Mouse (Mus musculus): Measurements from ENCODE around the gene Tmod1. TPM values are rescaled to one million over a fixed set of nuclear protein-coding genes. Genes with fewer than 3 reads are reported as not detected.

Gene Tmod1
- polyA plus RNA-seq, 1 experiment from 2014 or later = 1.9 TPM

DNA sequence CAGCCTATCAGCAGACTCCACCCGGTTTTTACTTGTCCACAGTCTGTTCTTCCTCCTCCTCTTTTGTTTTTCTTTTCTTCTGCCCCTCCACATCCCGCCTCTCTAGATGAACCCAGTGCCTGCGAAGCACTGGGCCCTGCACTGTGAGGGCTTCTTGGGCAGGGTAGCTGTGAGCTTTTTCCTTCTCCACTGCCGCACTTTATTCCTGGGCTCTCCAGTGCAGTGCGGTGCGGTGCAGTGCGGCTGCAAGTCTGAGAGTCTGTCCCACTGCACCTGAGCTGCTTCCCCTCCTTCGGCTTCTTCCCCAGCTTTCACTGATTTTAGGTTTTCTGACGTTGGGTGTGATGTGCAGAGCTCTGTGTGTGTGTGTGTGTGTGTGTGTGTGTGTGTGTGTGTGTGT is 6.3 kb upstream of the Tmod1 start:
- 65% methylated on average over 9 of the region's 9 CpGs for WGBS
- Histone ChIP-seq H3K4me2 (no peak overlapping the region), H3K27ac (replicated peaks) (no peak overlapping the region), H3K9ac (no peak overlapping the region), H3K4me1 (replicated peaks) (no peaks in the 10 kb centered on the region; the same call in 1 of the 2 replicates), H3K36me3 (0 out of 2 replicates have a peak, but pooled peaks cover 2% of the 10 kb centered on the region), H3K9me3 (no peaks in the 10 kb centered on the region), H3K27me3 (peaks cover 13% of the 10 kb centered on the region), H3K4me3 (no peak overlapping the region)
- no peak for ATAC-seq (ENCODE audit: low FRiP score, low read depth)

DNA sequence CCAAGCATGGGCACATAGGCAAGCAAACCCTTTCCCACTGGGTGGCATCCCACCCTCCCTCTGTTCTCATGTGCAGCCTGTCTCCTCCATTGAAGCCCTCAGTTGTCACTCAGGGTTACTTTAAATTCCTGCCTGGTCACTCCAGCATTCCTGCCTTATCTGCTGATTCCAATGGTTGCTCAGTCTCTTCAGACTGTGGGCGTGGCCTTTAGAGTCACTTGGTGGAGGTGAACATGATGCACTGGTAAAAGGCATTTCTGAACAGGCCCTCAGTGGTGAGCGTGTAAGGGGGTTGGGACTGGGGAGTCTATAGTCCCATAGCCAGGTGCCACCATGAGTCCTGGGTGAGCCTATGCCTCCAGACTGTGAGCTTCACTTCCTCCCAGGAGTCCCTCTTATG is 5.5 kb upstream of the Tmod1 start:
- H3K4me2 ChIP-seq = no peak overlapping the region
- no peaks in the 10 kb centered on the region for H3K9me3 ChIP-seq
- peaks cover 2% of the 10 kb centered on the region; the same call in 1 of the 2 replicates for H3K4me1 ChIP-seq (replicated peaks)
- no peak overlapping the region for H3K27ac ChIP-seq (replicated peaks)
- ATAC-seq (ENCODE audit: low FRiP score, low read depth) = no peak
- no peak overlapping the region for H3K4me3 ChIP-seq
- H3K27me3 ChIP-seq = peaks cover 20% of the 10 kb centered on the region
- H3K9ac ChIP-seq = no peak overlapping the region
- 92% methylated on average over 2 of the region's 2 CpGs for WGBS
- 0 out of 2 replicates have a peak, but pooled peaks cover 2% of the 10 kb centered on the region for H3K36me3 ChIP-seq

DNA sequence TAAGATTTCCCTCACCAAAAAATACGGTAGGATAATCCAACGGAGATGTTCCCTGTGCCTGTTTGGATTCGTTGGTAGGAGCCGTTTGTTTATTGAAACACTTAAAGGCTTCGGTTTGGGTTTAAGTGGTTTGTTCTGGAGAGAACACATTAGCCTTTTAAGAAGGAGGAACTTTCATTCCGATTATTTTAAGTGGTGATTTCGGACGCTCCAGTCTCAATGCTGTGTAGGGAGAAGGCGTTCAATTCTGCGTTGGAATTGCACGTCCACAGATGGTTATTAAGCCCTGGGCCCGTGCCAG is 194 bp upstream of the Tmod1 start:
- Histone ChIP-seq H3K9ac (peak overlapping the region; percentile 46), H3K4me3 (peak overlapping the region; percentile 48)
- 12% methylated on average over 12 of the region's 12 CpGs for WGBS

DNA sequence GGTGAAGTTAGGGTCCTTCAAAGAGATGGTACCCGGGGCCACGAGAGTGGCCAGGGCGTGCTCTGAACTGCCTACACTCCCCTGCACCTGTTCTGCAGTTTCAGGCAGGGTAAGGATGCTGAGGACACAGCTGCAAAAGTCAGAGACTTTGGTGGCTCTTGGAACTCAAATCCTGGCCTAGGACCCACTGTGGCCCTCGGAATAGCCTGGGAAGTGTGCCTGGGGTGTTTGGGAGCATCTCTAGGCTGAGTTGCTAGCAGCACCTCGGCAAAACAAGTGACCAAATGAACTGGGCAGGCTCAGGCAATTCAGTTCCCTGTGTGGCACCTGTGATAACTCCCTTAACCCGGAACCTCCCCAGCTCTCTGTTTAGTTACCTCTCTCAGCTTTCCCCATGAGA is 1.2 kb downstream of the Tmod1 start:
- no peak overlapping the region for H3K27ac ChIP-seq (replicated peaks)
- peaks cover 50% of the 10 kb centered on the region for H3K27me3 ChIP-seq
- H3K36me3 ChIP-seq = no peaks in the 10 kb centered on the region
- ATAC-seq (ENCODE audit: low FRiP score, low read depth) = no peak
- H3K4me3 ChIP-seq = peak overlapping the region; percentile 48; the same call in 1 of the 2 replicates
- H3K9ac ChIP-seq = no peak overlapping the region
- H3K4me1 ChIP-seq (replicated peaks) = peaks cover 21% of the 10 kb centered on the region
- peak overlapping the region; percentile 93 for H3K4me2 ChIP-seq
- no peaks in the 10 kb centered on the region for H3K9me3 ChIP-seq
- WGBS = 29% methylated on average over 6 of the region's 6 CpGs

More for the DNA sequence above, 194 bp upstream of the Tmod1 start:
- ATAC-seq (ENCODE audit: low FRiP score, low read depth) = no peak
- H3K36me3 ChIP-seq = 0 out of 2 replicates have a peak, but pooled peaks cover 2% of the 10 kb centered on the region
- peaks cover 21% of the 10 kb centered on the region for H3K4me1 ChIP-seq (replicated peaks)
- H3K27me3 ChIP-seq = peaks cover 50% of the 10 kb centered on the region
- no peaks in the 10 kb centered on the region for H3K9me3 ChIP-seq
- peak overlapping the region; percentile 93 for H3K4me2 ChIP-seq
- no peak overlapping the region for H3K27ac ChIP-seq (replicated peaks)

DNA sequence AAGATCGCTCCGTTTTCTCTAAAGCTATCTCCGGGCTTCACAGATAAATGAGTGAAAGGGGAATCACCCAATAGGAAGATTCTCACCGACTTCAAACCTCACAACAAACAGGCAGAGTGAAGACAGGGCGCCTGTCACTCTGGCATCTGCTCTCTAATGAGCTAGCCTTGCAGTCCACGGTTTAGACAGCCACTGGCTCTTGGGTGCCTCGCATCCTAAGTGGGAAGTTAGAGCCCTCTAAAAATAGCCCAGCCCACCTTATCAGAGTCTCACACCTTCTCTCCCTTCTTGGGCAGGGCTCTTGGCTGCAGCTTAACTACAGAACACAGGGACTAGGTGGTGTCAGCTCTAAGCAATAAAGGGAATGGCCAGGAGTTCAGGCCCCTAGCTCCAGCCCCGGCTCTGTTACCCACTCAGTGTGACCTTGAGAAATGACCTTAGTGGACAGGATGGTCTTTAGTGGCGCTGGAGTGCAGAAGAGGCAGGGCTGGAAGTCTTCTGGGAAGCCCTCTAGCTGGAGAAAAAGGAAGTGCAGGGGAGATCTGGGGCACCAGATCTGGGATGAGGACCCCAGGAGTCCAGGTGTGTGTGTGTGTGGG is 2.0 kb downstream of the Tmod1 start:
- no peak for ATAC-seq (ENCODE audit: low FRiP score, low read depth)
- WGBS = 28% methylated on average over 9 of the region's 9 CpGs
- H3K36me3 ChIP-seq = no peaks in the 10 kb centered on the region
- H3K4me2 ChIP-seq = no peak overlapping the region
- H3K4me3 ChIP-seq = no peak overlapping the region
- peaks cover 21% of the 10 kb centered on the region for H3K4me1 ChIP-seq (replicated peaks)
- H3K27ac ChIP-seq (replicated peaks) = no peak overlapping the region
- peaks cover 47% of the 10 kb centered on the region for H3K27me3 ChIP-seq
- no peaks in the 10 kb centered on the region for H3K9me3 ChIP-seq
- no peak overlapping the region for H3K9ac ChIP-seq

DNA sequence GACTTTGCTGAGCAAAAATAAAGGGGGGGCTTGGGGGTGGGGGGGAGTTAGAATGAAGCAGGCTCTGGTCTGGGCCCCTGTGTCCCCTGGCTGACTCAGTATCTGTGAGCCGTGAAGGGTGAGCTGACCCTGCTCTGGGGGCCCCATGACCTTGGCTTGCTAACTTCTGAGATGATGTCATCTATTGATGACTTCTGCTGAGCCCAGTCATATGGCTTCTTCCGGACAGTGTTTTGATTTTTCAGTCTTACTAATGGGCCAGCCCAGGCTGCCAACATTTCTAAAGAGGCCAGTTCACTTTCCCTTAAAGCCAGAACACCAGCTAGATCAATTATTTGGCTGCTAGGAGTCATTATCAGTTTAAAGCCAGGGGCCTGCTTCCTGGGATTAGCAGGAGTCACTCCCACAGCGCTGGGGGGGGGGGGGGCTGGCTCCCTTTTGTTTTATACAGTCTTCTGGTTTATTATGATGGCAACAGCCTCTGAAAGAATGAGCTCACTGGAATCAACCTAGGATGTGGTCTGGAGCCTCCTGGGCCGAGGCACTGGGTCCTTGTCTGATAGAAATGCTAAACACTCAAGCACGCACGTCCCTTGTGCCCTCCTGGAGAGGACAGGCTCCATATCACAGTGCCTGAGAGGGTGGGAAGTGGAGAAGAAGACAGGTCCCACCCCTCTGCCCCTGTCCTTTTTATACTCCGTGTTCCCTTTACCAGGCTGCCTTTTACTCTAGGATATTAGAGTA is 3.2 kb downstream of the Tmod1 start:
- peaks cover 21% of the 10 kb centered on the region for H3K4me1 ChIP-seq (replicated peaks)
- H3K9ac ChIP-seq = no peak overlapping the region
- H3K36me3 ChIP-seq = no peaks in the 10 kb centered on the region
- WGBS = 24% methylated on average over 7 of the region's 7 CpGs
- no peak overlapping the region for H3K27ac ChIP-seq (replicated peaks)
- H3K27me3 ChIP-seq = peaks cover 42% of the 10 kb centered on the region
- no peaks in the 10 kb centered on the region for H3K9me3 ChIP-seq
- H3K4me3 ChIP-seq = no peak overlapping the region
- H3K4me2 ChIP-seq = no peak overlapping the region
- no peak for ATAC-seq (ENCODE audit: low FRiP score, low read depth)

DNA sequence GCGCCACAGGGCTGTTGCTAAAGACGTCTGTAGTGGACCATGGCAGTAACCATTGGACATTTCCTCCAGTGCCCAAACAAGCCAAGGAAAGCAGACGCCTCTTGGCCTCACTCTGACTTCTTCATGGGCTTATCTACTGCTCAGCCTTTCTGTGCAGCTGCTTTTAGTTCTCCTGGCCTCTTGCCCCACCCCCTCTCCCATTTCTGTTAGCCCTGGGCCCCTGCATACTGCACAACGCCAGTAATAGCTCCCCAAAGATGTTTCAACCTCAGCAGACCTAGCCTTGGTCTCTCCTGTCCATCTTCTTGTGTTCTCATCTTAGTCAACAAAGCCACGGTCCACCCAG is 3.7 kb downstream of the Tmod1 start:
- no peak for ATAC-seq (ENCODE audit: low FRiP score, low read depth)
- WGBS = 44% methylated on average over 5 of the region's 5 CpGs
- peaks cover 21% of the 10 kb centered on the region for H3K4me1 ChIP-seq (replicated peaks)

DNA sequence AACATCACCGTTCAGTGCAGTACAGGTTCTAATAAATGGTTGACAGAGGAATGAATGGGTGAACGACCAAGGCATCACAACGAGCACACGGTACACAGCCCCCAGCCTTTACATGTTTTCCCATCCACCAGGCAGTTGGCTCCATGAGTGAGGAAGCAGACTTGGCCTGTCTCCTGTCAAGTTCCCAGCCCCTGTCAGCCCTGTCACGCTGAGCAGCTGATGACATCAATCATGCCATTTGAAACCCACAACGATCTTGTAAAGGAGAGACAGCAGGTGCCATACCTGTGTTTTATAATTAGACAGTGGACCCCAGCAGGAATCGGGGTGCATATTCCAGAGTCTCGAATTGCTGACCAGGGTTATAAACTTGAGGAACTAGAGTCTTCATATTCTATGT is 4.6 kb downstream of the Tmod1 start:
- H3K27me3 ChIP-seq = peaks cover 28% of the 10 kb centered on the region
- H3K4me2 ChIP-seq = no peak overlapping the region
- no peaks in the 10 kb centered on the region for H3K9me3 ChIP-seq
- no peak overlapping the region for H3K9ac ChIP-seq
- 81% methylated on average over 8 of the region's 8 CpGs for WGBS
- no peak for ATAC-seq (ENCODE audit: low FRiP score, low read depth)
- no peak overlapping the region for H3K27ac ChIP-seq (replicated peaks)
- peaks cover 18% of the 10 kb centered on the region for H3K4me1 ChIP-seq (replicated peaks)
- H3K36me3 ChIP-seq = no peaks in the 10 kb centered on the region
- H3K4me3 ChIP-seq = no peak overlapping the region

More for the DNA sequence above, 3.7 kb downstream of the Tmod1 start:
- Histone ChIP-seq H3K9ac (no peak overlapping the region), H3K4me2 (no peak overlapping the region), H3K27me3 (peaks cover 36% of the 10 kb centered on the region), H3K36me3 (no peaks in the 10 kb centered on the region), H3K9me3 (no peaks in the 10 kb centered on the region), H3K4me3 (no peak overlapping the region), H3K27ac (replicated peaks) (no peak overlapping the region)

DNA sequence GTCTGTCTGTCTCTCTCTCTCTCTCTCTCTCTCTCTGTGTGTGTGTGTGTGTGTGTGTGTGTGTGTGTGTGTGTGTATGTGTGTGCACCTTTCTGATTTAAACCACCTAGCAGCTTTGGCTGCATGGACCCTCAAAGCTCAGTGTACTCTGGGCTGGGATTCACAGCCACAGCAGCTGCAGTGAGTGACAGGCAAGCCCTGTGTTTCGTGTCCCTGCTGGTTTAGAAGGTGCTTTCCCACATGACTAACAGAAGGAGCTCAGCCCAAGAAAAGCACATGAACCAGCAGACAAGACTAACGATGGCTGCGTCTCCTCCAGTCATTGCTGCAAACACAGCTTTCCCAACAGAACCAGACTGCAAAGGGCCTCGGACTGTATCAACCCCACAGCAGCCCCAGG is 9.2 kb downstream of the Tmod1 start:
- Histone ChIP-seq H3K27ac (replicated peaks) (no peak overlapping the region), H3K4me3 (no peak overlapping the region), H3K9ac (no peak overlapping the region), H3K27me3 (no peaks in the 10 kb centered on the region), H3K4me2 (no peak overlapping the region), H3K4me1 (replicated peaks) (no peaks in the 10 kb centered on the region), H3K36me3 (no peaks in the 10 kb centered on the region), H3K9me3 (no peaks in the 10 kb centered on the region)
- WGBS = 70% methylated on average over 4 of the region's 4 CpGs
- no peak for ATAC-seq (ENCODE audit: low FRiP score, low read depth)

DNA sequence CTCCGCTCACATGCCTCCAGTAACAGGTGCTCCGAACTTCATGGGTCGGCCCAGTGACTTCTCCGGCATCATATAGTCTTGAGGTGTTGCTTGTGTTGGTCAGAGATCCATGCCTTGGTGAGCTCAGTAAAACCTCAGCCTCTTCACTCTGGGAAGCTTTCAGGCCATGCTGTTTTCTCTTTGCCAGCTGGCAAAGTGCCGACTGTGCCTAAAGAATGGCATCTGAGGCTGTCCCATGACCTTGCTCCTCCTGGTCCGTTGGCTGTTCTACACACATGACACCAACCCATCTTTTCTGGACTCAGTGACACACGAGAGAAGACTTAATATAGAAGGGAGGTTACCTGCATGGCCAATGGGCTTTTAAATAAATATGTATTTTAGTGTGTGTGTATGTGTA is 9.7 kb downstream of the Tmod1 start:
- no peak for ATAC-seq (ENCODE audit: low FRiP score, low read depth)
- no peak overlapping the region for H3K9ac ChIP-seq
- H3K27me3 ChIP-seq = no peaks in the 10 kb centered on the region
- no peaks in the 10 kb centered on the region for H3K4me1 ChIP-seq (replicated peaks)
- H3K36me3 ChIP-seq = no peaks in the 10 kb centered on the region
- no peak overlapping the region for H3K4me3 ChIP-seq
- 85% methylated on average over 7 of the region's 7 CpGs for WGBS
- H3K4me2 ChIP-seq = no peak overlapping the region
- H3K9me3 ChIP-seq = no peaks in the 10 kb centered on the region
- no peak overlapping the region for H3K27ac ChIP-seq (replicated peaks)

DNA sequence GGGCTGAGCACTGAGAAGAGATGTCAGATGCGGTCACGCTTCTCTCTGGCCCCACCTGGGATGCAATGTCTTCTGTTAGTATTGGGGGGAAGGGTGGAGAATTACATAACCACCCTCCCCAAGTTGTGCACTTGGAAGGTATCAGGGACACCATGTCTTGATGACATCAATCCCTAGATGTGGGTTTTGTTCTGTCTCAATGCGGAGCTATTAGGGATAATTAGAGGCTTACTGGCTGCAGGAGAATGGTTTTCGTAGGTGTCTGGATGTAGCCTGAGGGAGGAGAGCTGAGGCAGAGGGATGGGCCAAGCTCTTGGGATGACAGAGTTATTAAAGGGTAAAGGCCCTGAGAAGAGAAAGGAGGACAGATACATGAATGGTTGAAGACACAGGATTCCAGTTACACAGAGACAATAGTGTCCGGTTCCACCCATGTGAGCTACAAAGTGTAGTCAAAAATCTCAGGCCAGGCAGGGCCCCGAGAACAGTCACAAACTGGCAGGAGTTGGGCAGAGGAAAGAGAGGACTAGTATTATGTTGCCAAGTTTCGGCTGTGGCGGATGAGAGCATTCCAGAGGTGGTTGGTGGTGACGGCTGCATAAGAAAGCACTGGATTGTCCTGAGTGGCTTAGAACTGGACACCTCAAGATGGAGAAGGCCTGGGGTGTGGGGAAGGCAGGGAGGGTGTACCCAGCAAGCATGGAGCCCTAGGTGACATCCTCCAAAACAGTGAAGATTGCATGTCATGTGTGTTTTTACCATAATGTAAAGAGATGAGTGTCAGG is 14.8 kb downstream of the Tmod1 start:
- H3K27ac ChIP-seq (replicated peaks) = no peak overlapping the region
- ATAC-seq (ENCODE audit: low FRiP score, low read depth) = no peak
- H3K36me3 ChIP-seq = no peaks in the 10 kb centered on the region
- WGBS = 89% methylated on average over 9 of the region's 9 CpGs
- no peak overlapping the region for H3K4me2 ChIP-seq
- H3K9ac ChIP-seq = no peak overlapping the region
- H3K4me3 ChIP-seq = no peak overlapping the region
- no peaks in the 10 kb centered on the region for H3K27me3 ChIP-seq
- H3K4me1 ChIP-seq (replicated peaks) = no peaks in the 10 kb centered on the region
- no peaks in the 10 kb centered on the region for H3K9me3 ChIP-seq

DNA sequence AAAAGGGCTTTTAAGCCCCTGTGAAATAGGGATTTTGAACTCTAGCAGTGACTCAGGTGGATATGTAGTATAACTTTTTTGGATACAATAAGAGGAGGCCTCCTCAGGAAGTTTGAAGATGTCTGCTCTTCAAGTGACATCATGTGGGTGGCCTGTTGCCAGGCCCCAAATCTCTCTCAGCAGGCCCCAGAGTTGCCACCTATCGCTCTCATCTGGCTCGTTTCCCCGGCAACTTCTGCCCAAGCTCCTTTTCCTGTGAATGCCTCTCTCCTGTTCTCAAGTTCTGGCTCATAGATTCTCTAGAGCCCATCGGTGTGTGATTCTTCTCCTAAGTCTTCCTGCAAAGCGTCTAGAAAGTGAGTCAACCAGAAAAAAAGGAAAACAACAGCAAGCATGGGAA is 17.4 kb downstream of the Tmod1 start:
- Histone ChIP-seq H3K4me3 (no peak overlapping the region), H3K4me2 (no peak overlapping the region)
- ATAC-seq (ENCODE audit: low FRiP score, low read depth) = no peak

More for the DNA sequence above, 17.4 kb downstream of the Tmod1 start:
- no peaks in the 10 kb centered on the region for H3K9me3 ChIP-seq
- WGBS = 84% methylated on average over 5 of the region's 5 CpGs
- no peaks in the 10 kb centered on the region for H3K4me1 ChIP-seq (replicated peaks)
- H3K27me3 ChIP-seq = no peaks in the 10 kb centered on the region
- no peaks in the 10 kb centered on the region for H3K36me3 ChIP-seq
- H3K9ac ChIP-seq = no peak overlapping the region
- H3K27ac ChIP-seq (replicated peaks) = no peak overlapping the region

Data from hindbrain, embryonic 15.5 days (tissue).